Mouse (Mus musculus): ENCODE results near the gene Rnase9. TPM values are rescaled to one million over a fixed set of nuclear protein-coding genes. Genes with fewer than 3 reads are reported as not detected.

Rnase9 gene
- polyA plus RNA-seq, 1 experiment from 2014 or later: not detected

- 90% methylated on average over 2 of the region's 2 CpGs for WGBS
- ATAC-seq (ENCODE audit: low FRiP score): no peak
These were observed 43.5 kb downstream of the Rnase9 start for GRCm38 (mm10) chr14:50997999-50998666.

GRCm38 (mm10) chr14:50997088-50997487, 44.6 kb downstream of the Rnase9 start:
- Histone ChIP-seq H3K36me3 (no peaks in the 10 kb centered on the region), H3K9ac (no peak overlapping the region), H3K4me3 (no peak overlapping the region), H3K27me3 (no peaks in the 10 kb centered on the region), H3K4me2 (no peak overlapping the region), H3K9me3 (no peaks in the 10 kb centered on the region), H3K27ac (no peak overlapping the region), H3K4me1 (replicated peaks) (no peaks in the 10 kb centered on the region)
- no peak for ATAC-seq (ENCODE audit: low FRiP score)
- 83% methylated on average over 3 of the region's 3 CpGs for WGBS

More at GRCm38 (mm10) chr14:50997999-50998666, 43.5 kb downstream of the Rnase9 start:
- Histone ChIP-seq H3K27me3 (no peaks in the 10 kb centered on the region), H3K4me3 (no peak overlapping the region), H3K4me1 (replicated peaks) (no peaks in the 10 kb centered on the region), H3K4me2 (no peak overlapping the region), H3K9ac (no peak overlapping the region), H3K27ac (no peak overlapping the region), H3K9me3 (no peaks in the 10 kb centered on the region), H3K36me3 (no peaks in the 10 kb centered on the region)

GRCm38 (mm10) chr14:50991037-50991436, 50.6 kb downstream of the Rnase9 start:
- Histone ChIP-seq H3K27ac (no peak overlapping the region), H3K36me3 (no peaks in the 10 kb centered on the region), H3K27me3 (no peaks in the 10 kb centered on the region), H3K4me1 (replicated peaks) (no peaks in the 10 kb centered on the region), H3K9ac (no peak overlapping the region), H3K9me3 (no peaks in the 10 kb centered on the region), H3K4me2 (no peak overlapping the region), H3K4me3 (no peak overlapping the region)
- no peak for ATAC-seq (ENCODE audit: low FRiP score)
- WGBS: 86% methylated on average over 3 of the region's 3 CpGs

Other genes with a start within 250 kb of the Rnase9 start
- gene Ccnb1ip1, start 234.1 kb downstream of the Rnase9 start, polyA plus RNA-seq (2015; fragmentation: Nextera tagmentation; extraction: Ambion mirVana): not detected in 2 replicates
- 42.0 and 44.0 TPM in 2 replicates for gene Parp2, start 234.0 kb downstream of the Rnase9 start, polyA plus RNA-seq (2015; fragmentation: Nextera tagmentation; extraction: Ambion mirVana)
- 2.5 and 3.2 TPM in 2 replicates for gene Tep1, start 171.3 kb downstream of the Rnase9 start, polyA plus RNA-seq (2015; fragmentation: Nextera tagmentation; extraction: Ambion mirVana)
- gene Klhl33, start 144.4 kb downstream of the Rnase9 start, polyA plus RNA-seq (2015; fragmentation: Nextera tagmentation; extraction: Ambion mirVana): 0.83 and 1.3 TPM in 2 replicates
- 116 and 119 TPM in 2 replicates for gene Osgep, start 117.0 kb downstream of the Rnase9 start, polyA plus RNA-seq (2015; fragmentation: Nextera tagmentation; extraction: Ambion mirVana)
- gene Apex1, start 116.9 kb downstream of the Rnase9 start, polyA plus RNA-seq (2015; fragmentation: Nextera tagmentation; extraction: Ambion mirVana): 225 and 228 TPM in 2 replicates
- 79.0 and 87.9 TPM in 2 replicates for gene Pip4p1, start 111.0 kb downstream of the Rnase9 start, polyA plus RNA-seq (2015; fragmentation: Nextera tagmentation; extraction: Ambion mirVana)
- 24.9 and 27.0 TPM in 2 replicates for gene Pnp, start 110.8 kb downstream of the Rnase9 start, polyA plus RNA-seq (2015; fragmentation: Nextera tagmentation; extraction: Ambion mirVana)
- gene Gm49342, start 97.4 kb downstream of the Rnase9 start, polyA plus RNA-seq (2015; fragmentation: Nextera tagmentation; extraction: Ambion mirVana): not detected in 2 replicates
- 0.57 and 0.60 TPM in 2 replicates for gene Pnp2, start 85.9 kb downstream of the Rnase9 start, polyA plus RNA-seq (2015; fragmentation: Nextera tagmentation; extraction: Ambion mirVana)
- gene Rnase10, start 34.1 kb downstream of the Rnase9 start, polyA plus RNA-seq (2015; fragmentation: Nextera tagmentation; extraction: Ambion mirVana): not detected in 2 replicates
- gene Rnase11, start 8.3 kb upstream of the Rnase9 start, polyA plus RNA-seq (2015; fragmentation: Nextera tagmentation; extraction: Ambion mirVana): not detected in 2 replicates
- gene Rnase12, start 15.8 kb upstream of the Rnase9 start, polyA plus RNA-seq (2015; fragmentation: Nextera tagmentation; extraction: Ambion mirVana): not detected in 2 replicates
- gene Olfr750, start 32.6 kb upstream of the Rnase9 start, polyA plus RNA-seq (2015; fragmentation: Nextera tagmentation; extraction: Ambion mirVana): 0.05 TPM in 1 of 2 replicates, not detected in the other
- gene Rnase4, start 49.2 kb upstream of the Rnase9 start, polyA plus RNA-seq (2015; fragmentation: Nextera tagmentation; extraction: Ambion mirVana): 15.3 and 17.5 TPM in 2 replicates
- gene Ang, start 49.3 kb upstream of the Rnase9 start, polyA plus RNA-seq (2015; fragmentation: Nextera tagmentation; extraction: Ambion mirVana): 4.1 and 4.4 TPM in 2 replicates
- gene Eddm3b, start 72.6 kb upstream of the Rnase9 start, polyA plus RNA-seq (2015; fragmentation: Nextera tagmentation; extraction: Ambion mirVana): not detected in 2 replicates
- 0.25 and 0.47 TPM in 2 replicates for gene Rnase6, start 82.0 kb upstream of the Rnase9 start, polyA plus RNA-seq (2015; fragmentation: Nextera tagmentation; extraction: Ambion mirVana)
- 0.60 TPM in 1 of 2 replicates, not detected in the other for gene Rnase1, start 104.9 kb upstream of the Rnase9 start, polyA plus RNA-seq (2015; fragmentation: Nextera tagmentation; extraction: Ambion mirVana)
- gene Rnase2b, start 120.4 kb upstream of the Rnase9 start, polyA plus RNA-seq (2015; fragmentation: Nextera tagmentation; extraction: Ambion mirVana): not detected in 2 replicates
- gene Ang2, start 157.3 kb upstream of the Rnase9 start, polyA plus RNA-seq (2015; fragmentation: Nextera tagmentation; extraction: Ambion mirVana): not detected in 2 replicates
- gene Ear14, start 161.5 kb upstream of the Rnase9 start, polyA plus RNA-seq (2015; fragmentation: Nextera tagmentation; extraction: Ambion mirVana): not detected in 2 replicates
- gene Rnase2a, start 214.2 kb upstream of the Rnase9 start, polyA plus RNA-seq (2015; fragmentation: Nextera tagmentation; extraction: Ambion mirVana): not detected in 2 replicates

Measured in hindbrain, embryonic 13.5 days (tissue).